ENCODE assay signal across 8 mouse cellular contexts in the genomic region with DNA sequence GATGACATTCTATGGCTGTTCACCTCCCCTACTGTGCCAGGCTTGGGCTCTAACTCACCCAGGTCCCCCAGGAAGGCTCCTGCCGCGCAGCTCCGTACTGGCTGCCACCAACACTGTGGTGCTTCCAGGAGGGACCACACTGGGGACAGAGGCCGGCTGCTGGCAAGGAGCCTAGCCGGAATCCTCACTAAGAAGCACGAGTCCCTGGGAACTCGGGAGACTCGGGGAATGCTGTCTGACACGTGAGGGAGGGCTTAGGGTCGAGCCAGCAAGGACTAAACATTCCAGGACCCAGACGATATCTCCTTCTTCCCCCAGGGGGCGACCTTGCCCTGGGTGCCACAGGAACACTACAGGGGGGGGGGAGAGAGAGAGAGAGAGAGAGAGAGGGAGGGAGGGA.
A peak's percentile ranks its signal among the peaks of the same experiment; 100 is the strongest.
DNase-seq lines count a peak whose midpoint lies in the region; ATAC-seq and TF ChIP-seq lines count a peak whose summit lies in the region.

No protein-coding gene starts in this region.

- H3K4me2 ChIP-seq in heart, embryonic 12.5 days, result peak overlapping the region; percentile 72
- H3K4me2 ChIP-seq in kidney, embryonic 15.5 days, result peak overlapping the region; percentile 56
- H3K4me2 ChIP-seq in midbrain, postnatal 0 days (ENCODE audit: low read depth, low read length, poor library complexity, severe bottlenecking), result peak overlapping the region; percentile 29

- H3K9me3 ChIP-seq in heart, embryonic 12.5 days (replicated peaks), result no peaks in the 10 kb centered on the region
- H3K9me3 ChIP-seq in kidney, embryonic 15.5 days (replicated peaks), result no peaks in the 10 kb centered on the region
- H3K9me3 ChIP-seq in midbrain, postnatal 0 days (ENCODE audit: low read length), result no peaks in the 10 kb centered on the region

- H3K4me1 ChIP-seq in heart, embryonic 12.5 days (replicated peaks), result peaks cover 20% of the 10 kb centered on the region
- H3K4me1 ChIP-seq in kidney, embryonic 15.5 days, result peaks cover 15% of the 10 kb centered on the region
- peaks cover 7% of the 10 kb centered on the region; the same call in 1 of the 2 replicates for H3K4me1 ChIP-seq in midbrain, postnatal 0 days (ENCODE audit: insufficient read depth, low read length)

- DNase-seq in ovary, postnatal 10 days (ENCODE audit: low spot score), result peak; percentile 3
- no peak for DNase-seq in ovary, adult 18-20 months (ENCODE audit: low spot score)
- peak; percentile 22 to 26 for DNase-seq in cerebellum, postnatal 36 days
- DNase-seq in midbrain, postnatal 0 days (ENCODE audit: low spot score), result peak; percentile 58
- DNase-seq in thymus, postnatal 36 days, result no peak
- no peak for DNase-seq in urinary bladder, postnatal 25 days (ENCODE audit: low spot score)

- 5% methylated on average over 11 of the region's 12 CpGs for WGBS in heart, embryonic 12.5 days
- WGBS in kidney, embryonic 15.5 days, result 2% methylated on average over 10 of the region's 12 CpGs
- 10% methylated on average over 11 of the region's 12 CpGs for WGBS in midbrain, postnatal 0 days

- H3K4me3 ChIP-seq in heart, embryonic 12.5 days, result peak overlapping the region; percentile 40
- H3K4me3 ChIP-seq in kidney, embryonic 15.5 days (replicated peaks), result peak overlapping the region; percentile 39
- H3K4me3 ChIP-seq in midbrain, postnatal 0 days (ENCODE audit: low read depth, low read length), result no peak overlapping the region

- H3K36me3 ChIP-seq in heart, embryonic 12.5 days, result no peaks in the 10 kb centered on the region
- H3K36me3 ChIP-seq in kidney, embryonic 15.5 days, result no peaks in the 10 kb centered on the region
- H3K36me3 ChIP-seq in midbrain, postnatal 0 days (ENCODE audit: insufficient read depth, low read length), result no peaks in the 10 kb centered on the region

- H3K27me3 ChIP-seq in heart, embryonic 12.5 days (replicated peaks), result peaks cover 31% of the 10 kb centered on the region
- peaks cover 17% of the 10 kb centered on the region; the same call in 1 of the 2 replicates for H3K27me3 ChIP-seq in kidney, embryonic 15.5 days
- no peaks in the 10 kb centered on the region for H3K27me3 ChIP-seq in midbrain, postnatal 0 days (ENCODE audit: insufficient read depth, low read length)

- ATAC-seq in heart, embryonic 12.5 days (ENCODE audit: insufficient number of reproducible peaks, low FRiP score), result peak; percentile 22; the same call in 1 of the 2 replicates
- no peak for ATAC-seq in kidney, embryonic 15.5 days (replicated peaks; ENCODE audit: low FRiP score)
- ATAC-seq in midbrain, postnatal 0 days (ENCODE audit: low FRiP score), result peak; percentile 11; the same call in 1 of the 2 replicates

- no peak overlapping the region for H3K27ac ChIP-seq in heart, embryonic 12.5 days (ENCODE audit: poor library complexity, severe bottlenecking)
- H3K27ac ChIP-seq in kidney, embryonic 15.5 days, result no peak overlapping the region
- H3K27ac ChIP-seq in midbrain, postnatal 0 days (ENCODE audit: low read depth, low read length), result no peak overlapping the region

- TF ChIP-seq CTCF in midbrain, postnatal 0 days (IDR thresholded peaks at IDR 0.05), result peak; percentile 60

- H3K9ac ChIP-seq in heart, embryonic 12.5 days, result peak overlapping the region; percentile 42; the same call in 1 of the 2 replicates
- H3K9ac ChIP-seq in kidney, embryonic 15.5 days, result no peak overlapping the region
- no peak overlapping the region for H3K9ac ChIP-seq in midbrain, postnatal 0 days (replicated peaks; ENCODE audit: low read length, poor library complexity, severe bottlenecking)

Comparison
In these comparisons a context has a peak if more than half of its experiments do, and no peak if none do; other contexts are left out.
1. DNase-seq: peak in ovary, postnatal 10 days (single experiment), cerebellum, postnatal 36 days (2 of 2) and midbrain, postnatal 0 days (single experiment); none in ovary, adult 18-20 months (single experiment), thymus, postnatal 36 days (0 of 2) and urinary bladder, postnatal 25 days (single experiment).
2. Peak in every context shown above with its lines, with median percentiles within 50 percentile points of each other: H3K4me2 ChIP-seq.